Mouse (Mus musculus): ENCODE data around the gene Arhgef28.

DNA sequence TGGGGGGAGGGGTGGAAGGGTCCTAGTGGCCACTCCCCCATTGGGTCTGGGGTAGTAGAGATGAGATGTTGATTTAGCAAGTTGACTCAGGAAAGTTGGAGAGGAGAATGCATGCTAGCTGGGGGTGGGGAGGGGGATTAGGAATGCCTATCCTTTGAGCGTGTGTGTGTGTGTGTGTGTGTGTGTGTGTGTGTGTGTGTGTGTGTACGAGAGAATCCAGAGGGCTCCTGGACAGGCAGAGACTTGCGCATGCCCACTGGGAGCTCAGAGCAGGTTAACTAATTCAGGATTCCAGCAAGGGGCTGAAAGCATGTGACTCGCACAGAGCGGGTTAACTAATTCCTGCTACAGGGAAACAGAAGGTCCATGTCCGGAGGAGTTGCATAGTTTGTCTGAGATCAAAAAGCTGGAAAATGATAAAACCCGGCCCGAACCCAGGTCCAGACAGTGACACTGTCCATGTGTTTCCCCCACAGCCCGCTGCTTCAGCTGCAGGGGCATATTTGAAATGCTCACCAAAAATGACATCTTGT is 241.3 kb downstream of the Arhgef28 start:
- TF ChIP-seq POLR2A (IDR thresholded peaks at IDR 0.05; ENCODE audit: low read depth, low read length), result no peak
- no peak for TF ChIP-seq CTCF (IDR thresholded peaks at IDR 0.05; ENCODE audit: extremely low read depth, insufficient read depth, insufficient read length, insufficient replicate concordance)
